In genomic region chr8:53938392-53938791, GRCm38 (mm10) we compare ENCODE assay signal across 27 mouse cellular contexts.
"Had no signal": no experiment of that assay in that cellular context is flagged by ENCODE, and none has a peak within 500 bp of the region (broad histone marks: within the 10 kb centered on the region; RNA-seq: fewer than 3 reads in every experiment).

No protein-coding gene starts in this region.

- H3K36me3 ChIP-seq: heart, embryonic 12.5 days; hindbrain, embryonic 10.5 days; hindbrain, embryonic 12.5 days; intestine, embryonic 15.5 days; limb, embryonic 10.5 days; limb, embryonic 12.5 days; liver, embryonic 13.5 days had no signal

- H3K9ac ChIP-seq: heart, embryonic 12.5 days; hindbrain, embryonic 12.5 days; hindbrain, embryonic 14.5 days; intestine, embryonic 15.5 days; limb, embryonic 12.5 days; liver, embryonic 13.5 days had no signal

- DNase-seq: gastrocnemius, adult 2 months; gastrocnemius, postnatal 10 days; gastrocnemius, postnatal 25 days; heart, adult 11 months; heart, adult 2 months; heart, postnatal 10 days; heart, postnatal 4 days; kidney, adult 18-20 months; kidney, adult 8-10 months; kidney, postnatal 10 days; kidney, postnatal 25 days; kidney, postnatal 4 days; liver; liver, embryonic 13.5 days had no signal

- H3K4me1 ChIP-seq: heart, embryonic 12.5 days; hindbrain, embryonic 10.5 days; hindbrain, embryonic 12.5 days; intestine, embryonic 15.5 days; limb, embryonic 10.5 days; limb, embryonic 12.5 days; liver, embryonic 13.5 days had no signal

- ATAC-seq: hindbrain, embryonic 16.5 days; inflammation-experienced regulatory T-cells, adult 6 months; intestine, embryonic 15.5 days; intestine, postnatal 0 days had no signal

- H3K4me2 ChIP-seq: heart, embryonic 12.5 days; hindbrain, embryonic 12.5 days; hindbrain, embryonic 14.5 days; intestine, embryonic 15.5 days; limb, embryonic 12.5 days; liver, embryonic 11.5 days; liver, embryonic 13.5 days had no signal

- H3K27me3 ChIP-seq: heart, embryonic 12.5 days; hindbrain, embryonic 12.5 days; intestine, embryonic 15.5 days; limb, embryonic 12.5 days; liver, embryonic 13.5 days had no signal

- H3K4me3 ChIP-seq: gastrocnemius, adult 2 months; heart, adult 2 months; heart, embryonic 12.5 days; hindbrain, embryonic 10.5 days; hindbrain, embryonic 12.5 days; intestine, embryonic 15.5 days; layer of hippocampus, adult 2 months; left cerebral cortex, adult 2 months; limb, embryonic 10.5 days; limb, embryonic 12.5 days; liver, embryonic 13.5 days had no signal

- H3K9me3 ChIP-seq: heart, embryonic 12.5 days; hindbrain, embryonic 10.5 days; hindbrain, embryonic 12.5 days; intestine, embryonic 15.5 days; limb, embryonic 10.5 days; limb, embryonic 12.5 days; liver, embryonic 13.5 days had no signal

- H3K27ac ChIP-seq: gastrocnemius, adult 2 months; heart, adult 2 months; hindbrain, embryonic 10.5 days; hindbrain, embryonic 12.5 days; hindbrain, embryonic 14.5 days; intestine, embryonic 15.5 days; layer of hippocampus, adult 2 months; left cerebral cortex, adult 2 months; limb, embryonic 10.5 days; limb, embryonic 12.5 days; liver, embryonic 13.5 days had no signal
